Mouse (Mus musculus) stomach, postnatal 0 days (tissue): ENCODE measurements around the gene Iqch. TPM values are rescaled to one million over a fixed set of nuclear protein-coding genes. Genes with fewer than 3 reads are reported as not detected.
A peak's percentile ranks its signal among the peaks of the same experiment; 100 is the strongest.

ENCODE experiments used
- ATAC-seq: fragments of 200-750 bp; cut with Nextera tagmentation; 2 replicates; pipeline ENCODE4 v1.8.0; 2017; ENCODE audit not compliant: low FRiP score, low TSS enrichment
- DNase-seq: peaks from one replicate; pipeline ENCODE4 v3.0.0-alpha.2; 2016; ENCODE audit warnings: low spot score
- H3K27ac ChIP-seq: fragments of 300-500 bp; sonication (generic); replicated peaks from 2 replicates; pipeline ENCODE4 v1.5.1; 2014; ENCODE audit warnings: mild to moderate bottlenecking, control low read depth
- H3K27me3 ChIP-seq: fragments of 300-500 bp; sonication (generic); 2 replicates; pipeline ENCODE4 v1.6.1; 2014; ENCODE audit warnings: low read length; ENCODE audit not compliant: control insufficient read depth, insufficient read depth
- H3K36me3 ChIP-seq: fragments of 300-500 bp; sonication (generic); 2 replicates; pipeline ENCODE4 v1.6.1; 2014; ENCODE audit warnings: low read length, mixed read lengths; ENCODE audit not compliant: control insufficient read depth, insufficient read depth
- H3K4me1 ChIP-seq: fragments of 300-500 bp; sonication (generic); replicated peaks from 2 replicates; pipeline ENCODE4 v1.6.1; 2014; ENCODE audit warnings: antibody characterized with exemption; ENCODE audit not compliant: control insufficient read depth, insufficient read depth
- H3K4me2 ChIP-seq: fragments of 300-500 bp; sonication (generic); replicated peaks from 2 replicates; pipeline ENCODE4 v1.6.1; 2014; ENCODE audit warnings: low read depth, mild to moderate bottlenecking, control low read depth, moderate library complexity
- H3K4me3 ChIP-seq: fragments of 300-500 bp; sonication (generic); 2 replicates; pipeline ENCODE4 v1.5.1; 2014; ENCODE audit warnings: low read depth, low read length, control low read depth
- H3K9ac ChIP-seq: fragments of 300-500 bp; sonication (generic); 2 replicates; pipeline ENCODE4 v1.6.1; 2014; ENCODE audit warnings: mild to moderate bottlenecking, low read length, control low read depth, mixed read lengths
- H3K9me3 ChIP-seq: fragments of 300-500 bp; sonication (generic); 2 replicates; pipeline ENCODE4 v1.6.1; 2016; ENCODE audit warnings: low read length; ENCODE audit not compliant: control insufficient read depth
- CTCF ChIP-seq: IDR thresholded peaks from 2 replicates; pipeline ENCODE4 v1.5.1; 2016; ENCODE audit warnings: antibody characterized with exemption, low read depth, mild to moderate bottlenecking, moderate library complexity
- EP300 ChIP-seq: optimal IDR thresholded peaks from 2 replicates; pipeline ENCODE3; 2016; ENCODE audit warnings: antibody characterized with exemption
- WGBS: fragments of 180-500 bp; shearing (Covaris S2); extraction: QIAGEN DNeasy Blood & Tissue Kit; methylation state at CpG from one replicate; pipeline ENCODE4 v1.1.7; 2014; 5-methylcytosine and 5-hydroxymethylcytosine counted together
- polyA plus RNA-seq: library from polyadenylated mRNA; unstranded; fragments of >200 nt; fragmentation: Nextera tagmentation; extraction: Ambion mirVana; gene quantifications from 2 replicates; pipeline ENCODE4 v1.2.1, GENCODE M21; 2015

Iqch gene
- polyA plus RNA-seq, 1 experiment from 2014 or later = not detected

GRCm38 (mm10) chr9:63541301-63541700 is 61.0 kb downstream of the Iqch start:
- Histone ChIP-seq H3K27ac (no peak overlapping the region), H3K4me2 (no peak overlapping the region), H3K4me1 (no peaks in the 10 kb centered on the region), H3K4me3 (no peak overlapping the region), H3K36me3 (no peaks in the 10 kb centered on the region), H3K9me3 (no peaks in the 10 kb centered on the region), H3K27me3 (no peaks in the 10 kb centered on the region), H3K9ac (no peak overlapping the region)
- ATAC-seq (no peak), DNase-seq (no peak)
- no peak for TF ChIP-seq CTCF
- no peak for TF ChIP-seq EP300
- 88% methylated on average over 7 of the region's 7 CpGs for WGBS

- TF ChIP-seq EP300 = no peak
- no peak for TF ChIP-seq CTCF
- no peak for DNase-seq
- no peak overlapping the region for H3K27ac ChIP-seq
- H3K36me3 ChIP-seq = no peaks in the 10 kb centered on the region
- no peak overlapping the region for H3K4me3 ChIP-seq
- no peak overlapping the region for H3K9ac ChIP-seq
- no peak overlapping the region for H3K4me2 ChIP-seq
- ATAC-seq = no peak
- no peaks in the 10 kb centered on the region for H3K9me3 ChIP-seq
- H3K27me3 ChIP-seq = no peaks in the 10 kb centered on the region
- no peaks in the 10 kb centered on the region for H3K4me1 ChIP-seq
- 62% methylated on average over 4 of the region's 4 CpGs for WGBS
Measured at GRCm38 (mm10) chr9:63537489-63537888, 64.8 kb downstream of the Iqch start.

GRCm38 (mm10) chr9:63535042-63535441 is 67.3 kb downstream of the Iqch start:
- Histone ChIP-seq H3K4me1 (no peaks in the 10 kb centered on the region), H3K27ac (no peak overlapping the region), H3K9me3 (no peaks in the 10 kb centered on the region), H3K4me2 (no peak overlapping the region), H3K36me3 (no peaks in the 10 kb centered on the region), H3K4me3 (no peak overlapping the region), H3K27me3 (no peaks in the 10 kb centered on the region), H3K9ac (no peak overlapping the region)
- WGBS = 73% methylated on average over 6 of the region's 6 CpGs
- ATAC-seq = no peak
- TF ChIP-seq EP300 = no peak
- no peak for TF ChIP-seq CTCF
- no peak for DNase-seq

- no peak overlapping the region for H3K4me3 ChIP-seq
- no peaks in the 10 kb centered on the region for H3K9me3 ChIP-seq
- no peaks in the 10 kb centered on the region for H3K36me3 ChIP-seq
- WGBS = 46% methylated on average over 7 of the region's 7 CpGs
- ATAC-seq = no peak
- no peak overlapping the region for H3K9ac ChIP-seq
- DNase-seq = no peak
- no peak overlapping the region for H3K27ac ChIP-seq
- H3K4me1 ChIP-seq = no peaks in the 10 kb centered on the region
- H3K4me2 ChIP-seq = no peak overlapping the region
- no peak for TF ChIP-seq EP300
- no peak for TF ChIP-seq CTCF
- H3K27me3 ChIP-seq = no peaks in the 10 kb centered on the region
Measured at GRCm38 (mm10) chr9:63534371-63534780, 67.9 kb downstream of the Iqch start.

GRCm38 (mm10) chr9:63532966-63533711 is 69.2 kb downstream of the Iqch start:
- no peaks in the 10 kb centered on the region for H3K36me3 ChIP-seq
- no peak overlapping the region for H3K4me2 ChIP-seq
- TF ChIP-seq CTCF (peak; percentile 55), EP300 (no peak)
- no peaks in the 10 kb centered on the region for H3K9me3 ChIP-seq
- WGBS = 50% methylated on average over 9 of the region's 9 CpGs
- no peak overlapping the region for H3K9ac ChIP-seq
- no peaks in the 10 kb centered on the region for H3K27me3 ChIP-seq
- no peaks in the 10 kb centered on the region for H3K4me1 ChIP-seq
- ATAC-seq = no peak
- H3K4me3 ChIP-seq = no peak overlapping the region
- DNase-seq = peak; percentile 33
- H3K27ac ChIP-seq = no peak overlapping the region

GRCm38 (mm10) chr9:63523937-63524253 is 78.4 kb downstream of the Iqch start:
- DNase-seq = no peak
- Histone ChIP-seq H3K9ac (no peak overlapping the region), H3K4me1 (no peaks in the 10 kb centered on the region), H3K27ac (no peak overlapping the region), H3K27me3 (no peaks in the 10 kb centered on the region), H3K36me3 (no peaks in the 10 kb centered on the region), H3K4me2 (no peak overlapping the region), H3K4me3 (no peak overlapping the region), H3K9me3 (no peaks in the 10 kb centered on the region)
- no peak for ATAC-seq
- no peak for TF ChIP-seq CTCF
- TF ChIP-seq EP300 = no peak
- 85% methylated on average over 2 of the region's 2 CpGs for WGBS
